Comparison of ENCODE assay signal across 9 mouse cellular contexts in genomic region chr11:55471467-55471866, GRCm38 (mm10). TPM values are rescaled to one million over a fixed set of nuclear protein-coding genes. Genes with fewer than 3 reads are reported as not detected.
DNase-seq lines count a peak whose midpoint lies in the region; ATAC-seq and TF ChIP-seq lines count a peak whose summit lies in the region.
"Had no signal": no experiment of that assay in that cellular context is flagged by ENCODE, and none has a peak within 500 bp of the region (broad histone marks: within the 10 kb centered on the region; RNA-seq: fewer than 3 reads in every experiment).

No protein-coding gene starts in this region.

- no peaks in the 10 kb centered on the region for H3K27me3 ChIP-seq in heart, embryonic 10.5 days (ENCODE audit: insufficient read depth, poor library complexity, severe bottlenecking)
- no peaks in the 10 kb centered on the region for H3K27me3 ChIP-seq in E14TG2a.4 (ENCODE audit: insufficient read depth, low read length)
- no peaks in the 10 kb centered on the region for H3K27me3 ChIP-seq in forebrain, embryonic 16.5 days (replicated peaks; ENCODE audit: control insufficient read depth, insufficient read depth, low read length)
- H3K27me3 ChIP-seq in liver, embryonic 14.5 days (ENCODE audit: control insufficient read depth, insufficient read depth, low read length): no peaks in the 10 kb centered on the region

- DNase-seq in heart, embryonic 10.5 days (ENCODE audit: low spot score): no peak
- DNase-seq in heart, adult 9 months (ENCODE audit: low spot score in 2 of 2): no peak
- peak in 1 of 3 experiments; percentile 43 for DNase-seq in liver, embryonic 14.5 days (ENCODE audit: low read depth in 3 of 3, low spot score in 3 of 3)
- no peak for DNase-seq in thymus, postnatal 36 days
- DNase-seq in left cerebral cortex, adult 18-20 months (ENCODE audit: low spot score in 2 of 2): no peak
- DNase-seq in spleen, postnatal 14 days (ENCODE audit: low spot score in 2 of 2): no peak
- DNase-seq: gastrocnemius, postnatal 14 days had no signal

- H3K36me3 ChIP-seq in heart, embryonic 10.5 days: peaks cover 32% of the 10 kb centered on the region
- peaks cover 56% of the 10 kb centered on the region for H3K36me3 ChIP-seq in E14TG2a.4 (ENCODE audit: insufficient read depth, low read length)
- no peaks in the 10 kb centered on the region for H3K36me3 ChIP-seq in forebrain, embryonic 16.5 days (ENCODE audit: control insufficient read depth, insufficient read depth)
- H3K36me3 ChIP-seq in liver, embryonic 14.5 days (replicated peaks; ENCODE audit: control insufficient read depth, insufficient read depth, low read depth): peaks cover 11% of the 10 kb centered on the region

- H3K27ac ChIP-seq in heart, embryonic 10.5 days: no peak overlapping the region
- no peak overlapping the region for H3K27ac ChIP-seq in forebrain, embryonic 16.5 days (ENCODE audit: low read length)
- H3K27ac ChIP-seq in liver, embryonic 14.5 days: no peak overlapping the region

- H3K9me3 ChIP-seq in heart, embryonic 10.5 days: no peaks in the 10 kb centered on the region
- no peaks in the 10 kb centered on the region for H3K9me3 ChIP-seq in E14TG2a.4 (ENCODE audit: low read length)
- H3K9me3 ChIP-seq in forebrain, embryonic 16.5 days (ENCODE audit: control insufficient read depth, low read length): no peaks in the 10 kb centered on the region
- H3K9me3 ChIP-seq in liver, embryonic 14.5 days (ENCODE audit: control insufficient read depth, low read length): no peaks in the 10 kb centered on the region

- ATAC-seq in forebrain, embryonic 16.5 days: no peak
- ATAC-seq in liver, embryonic 14.5 days (ENCODE audit: insufficient read depth): no peak

- WGBS in heart, embryonic 10.5 days: 88% methylated on average over 7 of the region's 7 CpGs
- WGBS in forebrain, embryonic 16.5 days: 95% methylated on average over 7 of the region's 7 CpGs
- 56% methylated on average over 7 of the region's 7 CpGs for WGBS in liver, embryonic 14.5 days (ENCODE audit: insufficient replicate concordance)

- no peak overlapping the region for H3K9ac ChIP-seq in forebrain, embryonic 16.5 days (replicated peaks; ENCODE audit: low read depth, low read length)
- peak overlapping the region; percentile 94 for H3K9ac ChIP-seq in liver, embryonic 14.5 days (replicated peaks)

- TF ChIP-seq CTCF in E14TG2a.4 (conservative IDR thresholded peaks at IDR 0.05; ENCODE audit: low read length): no peak
- TF ChIP-seq CTCF in liver, embryonic 14.5 days (IDR thresholded peaks at IDR 0.05; ENCODE audit: low read depth): no peak

- TF ChIP-seq EP300 in liver, embryonic 14.5 days (IDR thresholded peaks at IDR 0.05; ENCODE audit: low read depth): peak; percentile 44; the same call in 1 of the 2 replicates

- H3K4me2 ChIP-seq in forebrain, embryonic 16.5 days (ENCODE audit: low read length): peak overlapping the region; percentile 92
- H3K4me2 ChIP-seq in liver, embryonic 14.5 days (ENCODE audit: low read depth): peak overlapping the region; percentile 98

- peaks cover 31% of the 10 kb centered on the region for H3K4me1 ChIP-seq in heart, embryonic 10.5 days
- peaks cover 73% of the 10 kb centered on the region for H3K4me1 ChIP-seq in E14TG2a.4 (replicated peaks; ENCODE audit: low read depth, low read length)
- peaks cover 16% of the 10 kb centered on the region for H3K4me1 ChIP-seq in forebrain, embryonic 16.5 days (replicated peaks; ENCODE audit: control insufficient read depth, insufficient read depth, low read length)
- peaks cover 13 to 31% of the 10 kb centered on the region in 2 experiments for H3K4me1 ChIP-seq in liver, embryonic 14.5 days (replicated peaks; ENCODE audit: control insufficient read depth in 2 of 2, insufficient read depth in 2 of 2, low read length in 1 of 2)

- H3K4me3 ChIP-seq in heart, embryonic 10.5 days: peak overlapping the region; percentile 91
- peak overlapping the region; percentile 99 for H3K4me3 ChIP-seq in E14TG2a.4 (replicated peaks; ENCODE audit: low read length)
- H3K4me3 ChIP-seq in forebrain, embryonic 16.5 days (replicated peaks; ENCODE audit: low read length): no peak overlapping the region; the same call in 1 of the 2 replicates
- H3K4me3 ChIP-seq in liver, embryonic 14.5 days (ENCODE audit: insufficient read depth in 1 of 2, low read depth in 2 of 2, low read length in 2 of 2): peak overlapping the region; percentile 98 to 99

RNA-seq across cellular contexts. Expression of gene G3bp1, which starts 2.0 kb away (rescaled TPM):
- polyA plus RNA-seq in heart, embryonic 10.5 days (2016; fragmentation: Nextera tagmentation; extraction: Ambion mirVana): 164 and 188 TPM in 2 replicates
- polyA plus RNA-seq in forebrain, embryonic 16.5 days (2015; fragmentation: Nextera tagmentation; extraction: Ambion mirVana): 144 and 158 TPM in 2 replicates
- polyA plus RNA-seq in liver, embryonic 14.5 days (2012; rRNA removed): 23.3 and 27.7 TPM in 2 replicates
- 58.4 and 66.4 TPM in 2 replicates for polyA plus RNA-seq in liver, embryonic 14.5 days (2014; fragmentation: Nextera tagmentation; extraction: Ambion mirVana)
- total RNA-seq in left cerebral cortex, adult 18-20 months (2021): 10 to 100 TPM; 34.4 to 35.7 TPM

RNA-seq across cellular contexts. Expression of gene Atox1, which starts 10.4 kb away (rescaled TPM):
- 269 and 273 TPM in 2 replicates for polyA plus RNA-seq in heart, embryonic 10.5 days (2016; fragmentation: Nextera tagmentation; extraction: Ambion mirVana)
- 218 and 221 TPM in 2 replicates for polyA plus RNA-seq in forebrain, embryonic 16.5 days (2015; fragmentation: Nextera tagmentation; extraction: Ambion mirVana)
- polyA plus RNA-seq in liver, embryonic 14.5 days (2012; rRNA removed): 97.4 and 120 TPM in 2 replicates
- polyA plus RNA-seq in liver, embryonic 14.5 days (2014; fragmentation: Nextera tagmentation; extraction: Ambion mirVana): 198 and 209 TPM in 2 replicates
- total RNA-seq in left cerebral cortex, adult 18-20 months (2021): 100 to 1,000 TPM in 1 of 2 experiments, 10 to 100 TPM in 1; 84.3 to 103 TPM

RNA-seq across cellular contexts. Expression of gene Sparc, which starts 48.5 kb away (rescaled TPM):
- 995 and 1,097 TPM in 2 replicates for polyA plus RNA-seq in heart, embryonic 10.5 days (2016; fragmentation: Nextera tagmentation; extraction: Ambion mirVana)
- polyA plus RNA-seq in forebrain, embryonic 16.5 days (2015; fragmentation: Nextera tagmentation; extraction: Ambion mirVana): 316 and 452 TPM in 2 replicates
- polyA plus RNA-seq in liver, embryonic 14.5 days (2012; rRNA removed): 47.5 and 64.9 TPM in 2 replicates
- 88.2 and 91.2 TPM in 2 replicates for polyA plus RNA-seq in liver, embryonic 14.5 days (2014; fragmentation: Nextera tagmentation; extraction: Ambion mirVana)
- total RNA-seq in left cerebral cortex, adult 18-20 months (2021): 100 to 1,000 TPM; 174 to 202 TPM
